Mouse (Mus musculus) MEL (cell line): Measurements from ENCODE around the gene C130026I21Rik.

ENCODE experiments used
- CTCF ChIP-seq, 3 experiments: IDR thresholded peaks in 2 of 3; conservative IDR thresholded peaks in 1 of 3; 2 replicates each; pipeline ENCODE4 v1.5.1; 2011 to 2012; ENCODE audit warnings: low read length in 3 of 3, low read depth in 2 of 3, mild to moderate bottlenecking in 2 of 3, improper control_type of control experiment in 1 of 3, inconsistent platforms in 1 of 3, mixed read lengths in 1 of 3, moderate library complexity in 1 of 3; ENCODE audit not compliant: control insufficient read depth in 1 of 3, insufficient read depth in 1 of 3, poor library complexity in 1 of 3, severe bottlenecking in 1 of 3
- MEF2A ChIP-seq: IDR thresholded peaks from 2 replicates; pipeline ENCODE4 v1.6.1; 2014; ENCODE audit warnings: low read depth, mild to moderate bottlenecking, inconsistent platforms, low read length, improper control_type of control experiment; ENCODE audit not compliant: poor library complexity, insufficient replicate concordance, severe bottlenecking; ENCODE audit errors: extremely low read depth
- POLR2A ChIP-seq, 2 experiments: IDR thresholded peaks; 2 replicates each; pipeline ENCODE4 v1.6.1; 2011 to 2012; ENCODE audit warnings: low read length in 2 of 2, mild to moderate bottlenecking in 2 of 2, control low read depth in 1 of 2, improper control_type of control experiment in 1 of 2, low read depth in 1 of 2, moderate library complexity in 1 of 2; ENCODE audit not compliant: control insufficient read depth in 1 of 2, insufficient read depth in 1 of 2, poor library complexity in 1 of 2
- ZKSCAN1 ChIP-seq: IDR thresholded peaks from 2 replicates; pipeline ENCODE4 v1.6.1; 2012; ENCODE audit warnings: low read depth, mild to moderate bottlenecking, inconsistent platforms, low read length, improper control_type of control experiment, moderate library complexity
- ZMIZ1 ChIP-seq: IDR thresholded peaks from 2 replicates; pipeline ENCODE4 v1.6.1; 2012; ENCODE audit warnings: low read depth, mild to moderate bottlenecking, inconsistent platforms, low read length, improper control_type of control experiment, moderate library complexity

- TF ChIP-seq CTCF (IDR thresholded peaks at IDR 0.05 in 2 of 3, conservative IDR thresholded peaks at IDR 0.05 in 1 of 3; ENCODE audit: control insufficient read depth in 1 of 3, insufficient read depth in 1 of 3, low read depth in 2 of 3, low read length in 3 of 3, poor library complexity in 1 of 3, severe bottlenecking in 1 of 3): no peak
- TF ChIP-seq POLR2A (IDR thresholded peaks at IDR 0.05; ENCODE audit: control insufficient read depth in 1 of 2, insufficient read depth in 1 of 2, low read depth in 1 of 2, low read length in 2 of 2, poor library complexity in 1 of 2): no peak
- TF ChIP-seq MEF2A: no peak
- no peak for TF ChIP-seq ZMIZ1
- TF ChIP-seq ZKSCAN1: no peak
These were observed 318.8 kb downstream of the C130026I21Rik start for GRCm38 (mm10) chr1:84951566-84951965.
